Mouse (Mus musculus) stomach, postnatal 0 days (tissue): ENCODE data around the gene Xpo4.

Experiments used
- CTCF ChIP-seq: IDR thresholded peaks from 2 replicates; pipeline ENCODE4 v1.5.1; 2016; ENCODE audit warnings: antibody characterized with exemption, low read depth, mild to moderate bottlenecking, moderate library complexity
- EP300 ChIP-seq: optimal IDR thresholded peaks from 2 replicates; pipeline ENCODE3; 2016; ENCODE audit warnings: antibody characterized with exemption

GRCm38 (mm10) chr14:57533841-57534240, 131.4 kb downstream of the Xpo4 start:
- no peak for TF ChIP-seq CTCF
- no peak for TF ChIP-seq EP300
